Mouse (Mus musculus) T-helper 1 cell (primary cell): ENCODE results near the gene Sel1l3.

ENCODE experiments used
- in situ Hi-C: fragments of 300-600 bp; cut with MboI, MseI; formaldehyde crosslinking; loops from one replicate; pipeline ENCODE4 v1.15.1; 2025; ENCODE audit warnings: high pct_unique_total_duplicates

The Sel1l3 gene

GRCm38 (mm10) chr5:53213711-53214352 is at the start of gene Sel1l3:
Gene Sel1l3, minus strand, starts transcription at chr5:53213927.
- in situ Hi-C loops = loop anchor here (5.0 kb wide), 1 partner anchor 1092 kb away; no protein-coding TSS in a partner anchor

GRCm38 (mm10) chr5:53261999-53262398 is 48.3 kb upstream of the Sel1l3 start:
- in situ Hi-C loops = no loop called here

GRCm38 (mm10) chr5:53259894-53260293 is 46.2 kb upstream of the Sel1l3 start:
- in situ Hi-C loops = no loop called here

DNA sequence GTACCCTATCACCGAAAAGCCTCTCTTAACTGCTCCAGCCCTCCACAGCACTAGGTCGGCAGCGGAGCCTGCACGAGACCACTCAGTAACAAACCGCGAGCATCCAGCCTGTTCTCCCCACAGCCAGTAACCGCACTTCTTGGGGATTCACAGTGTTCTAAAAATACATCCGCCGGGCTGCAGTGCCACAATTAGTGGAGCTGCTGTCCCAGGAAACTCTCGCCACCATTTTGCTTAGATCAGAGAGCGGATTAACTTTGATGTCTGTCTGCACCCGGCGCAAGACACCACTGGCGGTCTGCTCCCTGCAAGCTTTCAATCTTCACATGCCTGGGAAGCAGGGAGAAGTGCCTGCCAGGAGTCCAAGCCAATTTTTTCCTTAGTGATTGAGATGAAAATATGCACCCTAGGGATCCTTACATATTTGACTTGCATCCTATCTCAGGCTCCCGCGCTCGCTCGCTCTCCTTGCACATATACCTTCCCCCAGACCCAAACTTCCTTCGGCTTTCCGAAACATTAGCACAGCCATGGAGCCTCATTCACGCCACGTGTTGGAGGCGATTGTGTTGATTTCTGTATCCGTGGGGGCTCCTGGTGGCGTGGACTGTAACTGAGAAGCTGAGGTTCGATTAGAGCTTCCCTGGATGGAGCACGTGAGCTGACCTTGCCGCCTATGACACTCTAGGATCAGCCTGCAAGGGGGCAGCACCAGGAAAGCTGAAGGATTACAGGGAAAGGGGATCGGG is 44.5 kb upstream of the Sel1l3 start:
- in situ Hi-C loops = no loop called here

DNA sequence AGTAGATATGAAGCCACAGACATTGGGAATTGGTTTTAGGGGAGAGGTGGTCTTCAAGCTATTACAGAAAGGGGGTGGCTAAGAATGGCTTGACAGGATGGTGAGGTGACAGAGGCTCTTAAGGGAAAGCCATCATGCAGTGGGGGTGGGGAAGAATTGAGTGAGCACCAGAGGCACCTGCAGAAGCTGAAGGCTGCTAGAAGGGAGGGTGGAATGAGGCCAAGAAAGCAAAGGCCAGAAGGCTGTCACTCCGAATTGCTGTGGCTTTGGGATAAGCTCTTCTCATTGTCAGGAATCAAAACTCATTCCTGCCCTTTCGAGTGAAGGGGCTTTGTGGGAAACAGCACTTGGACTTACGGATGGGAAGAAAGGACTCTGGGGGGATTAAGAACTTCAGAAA is 41.1 kb upstream of the Sel1l3 start:
- in situ Hi-C loops = no loop called here

- in situ Hi-C loops = no loop called here
Observed at GRCm38 (mm10) chr5:53254154-53254553, 40.4 kb upstream of the Sel1l3 start.

- in situ Hi-C loops = no loop called here
Observed at GRCm38 (mm10) chr5:53249431-53250061, 35.8 kb upstream of the Sel1l3 start.

DNA sequence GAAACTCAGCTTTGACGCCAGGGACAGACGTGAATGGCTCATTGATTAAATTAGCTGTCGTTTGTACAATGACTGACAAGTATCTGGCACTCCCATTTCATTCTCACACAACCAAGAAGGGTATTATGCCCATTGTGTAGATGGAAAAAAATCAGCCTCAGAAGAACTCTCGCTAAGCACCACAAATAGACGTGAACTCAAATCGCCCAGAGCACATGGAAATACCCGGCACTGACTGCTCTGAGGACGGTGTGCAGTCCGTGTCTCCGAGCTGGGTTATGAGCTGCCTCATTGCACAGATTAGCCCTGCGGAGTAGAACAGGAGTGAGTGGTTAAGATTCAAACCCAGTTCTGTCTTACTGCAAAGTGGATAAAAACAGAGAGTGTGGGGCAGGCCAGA is 34.8 kb upstream of the Sel1l3 start:
- in situ Hi-C loops = no loop called here

DNA sequence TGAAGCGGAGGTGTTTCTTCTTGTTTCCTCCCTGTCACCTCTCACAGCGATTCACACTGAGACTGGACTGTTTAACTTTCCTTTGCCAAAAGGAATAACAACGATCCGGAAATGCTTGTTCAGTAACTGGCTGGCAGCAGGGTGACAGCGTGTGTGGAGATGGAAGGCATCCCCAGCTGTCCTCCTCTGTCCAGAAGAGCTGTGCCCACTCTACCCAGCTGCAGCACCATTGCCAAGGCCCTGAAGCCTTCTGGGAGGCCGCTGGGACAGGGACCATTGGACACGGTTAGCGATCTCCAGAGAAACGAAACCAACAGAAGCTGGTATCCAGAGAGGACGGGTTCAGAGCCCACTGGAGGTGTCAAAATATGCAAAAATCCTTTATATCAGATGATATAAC is 30.2 kb upstream of the Sel1l3 start:
- in situ Hi-C loops = no loop called here

DNA sequence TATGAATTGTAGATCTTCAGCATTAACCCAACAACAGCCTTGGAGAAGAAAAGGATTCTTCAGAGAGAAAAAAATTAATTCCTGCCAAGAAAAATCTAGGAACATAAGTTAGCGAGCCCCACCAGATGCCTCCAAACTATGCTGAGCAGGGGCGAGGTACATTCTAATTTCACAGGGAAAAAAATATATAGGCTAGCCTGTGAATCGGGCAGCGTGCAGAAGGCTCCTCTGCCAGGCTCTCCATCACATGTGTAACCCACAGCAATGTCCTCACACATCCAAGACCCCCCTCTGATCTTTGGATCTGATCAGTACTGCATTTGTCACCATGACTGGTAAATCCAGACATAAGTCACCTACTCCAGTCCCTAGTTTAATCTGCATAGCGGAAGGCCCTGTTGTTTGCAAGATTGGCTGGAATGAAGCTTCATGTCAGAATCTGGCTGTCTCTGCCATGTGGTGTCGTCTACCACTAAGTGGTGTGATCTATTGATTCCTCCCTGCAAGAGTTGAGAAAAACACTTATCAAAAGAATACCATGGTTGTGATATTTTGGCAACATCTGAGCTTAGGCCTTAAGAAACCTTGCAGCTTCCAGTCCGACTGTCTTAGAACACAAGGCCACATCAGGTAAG is 29.3 kb upstream of the Sel1l3 start:
- in situ Hi-C loops = no loop called here

DNA sequence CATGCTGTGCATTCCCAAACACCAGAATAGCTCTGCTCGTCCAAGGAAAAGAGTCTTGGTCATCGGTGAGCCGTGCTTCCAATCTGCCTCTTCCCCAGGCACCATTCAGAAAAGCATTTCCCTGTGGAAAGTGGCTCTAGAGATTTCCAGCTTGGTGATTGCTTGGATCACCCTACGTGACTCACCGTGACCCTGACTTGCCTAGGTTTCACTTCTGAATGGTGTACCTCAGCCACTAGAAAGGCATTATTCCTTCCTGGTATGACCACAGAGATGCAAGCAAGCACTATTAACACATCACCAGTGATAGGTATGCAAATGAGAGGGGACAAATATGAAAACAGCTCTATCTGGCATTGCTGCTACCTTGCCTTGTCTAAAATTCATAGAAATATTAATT is 28.2 kb upstream of the Sel1l3 start:
- in situ Hi-C loops = no loop called here

DNA sequence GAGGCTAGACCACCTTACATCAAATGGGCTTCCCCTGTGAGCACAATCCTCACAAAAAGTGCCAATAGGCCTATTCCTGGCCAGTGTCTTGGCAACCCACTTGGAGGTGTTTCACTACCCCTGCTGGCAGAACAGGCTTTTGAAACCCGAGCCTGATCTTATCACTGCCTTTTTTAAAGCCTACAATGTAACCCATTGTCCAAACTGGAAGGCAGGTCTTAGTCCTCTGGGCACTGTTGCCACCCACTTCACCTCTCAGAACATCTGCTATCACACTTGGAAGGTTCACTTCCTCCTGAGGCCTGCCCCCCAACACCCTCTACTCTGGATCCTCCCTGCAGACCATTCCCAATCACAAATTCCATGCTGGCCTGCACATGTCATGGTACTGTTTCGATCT is 27.4 kb upstream of the Sel1l3 start:
- in situ Hi-C loops = no loop called here

- in situ Hi-C loops = no loop called here
Observed at GRCm38 (mm10) chr5:53239831-53240440, 26.2 kb upstream of the Sel1l3 start.

- in situ Hi-C loops = no loop called here
Observed at GRCm38 (mm10) chr5:53239189-53239588, 25.5 kb upstream of the Sel1l3 start.

- in situ Hi-C loops = no loop called here
Observed at GRCm38 (mm10) chr5:53238761-53239160, 25.0 kb upstream of the Sel1l3 start.

- in situ Hi-C loops = no loop called here
Observed at GRCm38 (mm10) chr5:53236749-53237148, 23.0 kb upstream of the Sel1l3 start.

DNA sequence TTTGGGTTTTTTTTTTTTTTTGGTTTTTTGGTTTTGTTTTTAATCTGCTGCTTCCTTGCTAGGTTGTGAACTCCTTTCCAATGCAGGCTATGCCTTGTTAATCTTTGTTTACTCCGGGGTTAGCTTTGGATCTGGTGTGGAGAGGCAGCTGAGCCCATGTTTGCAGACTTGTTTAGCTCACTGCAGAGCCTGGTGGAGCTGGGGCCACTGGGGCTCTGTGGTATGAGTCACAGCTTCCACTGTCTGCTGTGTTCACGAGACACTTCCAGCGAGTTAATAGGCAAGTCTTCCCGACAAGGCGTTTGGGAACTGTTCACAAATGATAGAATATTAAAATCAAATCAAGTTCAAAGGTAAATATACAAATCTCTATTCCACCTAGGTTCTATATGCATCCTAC is 22.4 kb upstream of the Sel1l3 start:
- in situ Hi-C loops = no loop called here

- in situ Hi-C loops = no loop called here
Observed at GRCm38 (mm10) chr5:53235551-53235950, 21.8 kb upstream of the Sel1l3 start.

DNA sequence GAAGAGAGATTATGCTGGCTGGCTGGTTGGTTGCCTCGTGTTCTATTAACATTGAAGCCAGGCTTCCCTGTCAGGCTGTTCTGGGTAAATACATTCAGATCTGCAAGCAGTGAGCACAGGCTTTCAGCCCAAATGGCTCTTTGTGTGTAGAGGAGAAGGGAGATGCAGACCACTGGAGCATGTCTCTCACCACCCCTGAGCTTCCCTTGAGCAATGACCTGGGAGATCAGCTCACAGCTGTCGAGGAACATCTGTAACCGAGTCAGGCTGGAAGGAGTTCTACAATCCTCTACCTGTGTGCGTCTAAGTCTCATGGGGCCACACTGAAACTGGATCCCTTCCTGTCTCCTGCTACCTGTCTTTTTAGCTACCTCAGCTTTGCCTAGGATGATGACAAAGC is 16.8 kb upstream of the Sel1l3 start:
- in situ Hi-C loops = no loop called here

DNA sequence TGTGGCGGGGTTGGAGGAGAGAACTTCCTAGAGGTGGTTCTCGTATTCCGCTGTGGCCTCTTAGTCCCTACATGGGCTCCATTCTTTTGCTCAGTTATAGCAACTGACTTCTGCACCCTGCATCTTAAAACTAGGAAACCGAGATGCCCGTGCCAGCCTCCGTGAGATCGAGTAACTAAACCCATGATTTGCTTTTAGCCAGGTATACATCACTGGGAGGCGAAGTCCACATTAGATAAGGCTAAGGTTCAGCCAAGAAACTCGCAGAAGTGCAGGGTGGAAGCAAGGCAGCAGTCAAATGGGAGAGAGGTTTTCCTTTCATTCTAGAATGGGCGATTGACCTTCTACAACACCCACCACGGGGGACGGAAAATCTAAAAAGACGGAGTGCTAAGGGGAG is 11.7 kb upstream of the Sel1l3 start:
- in situ Hi-C loops = no loop called here

- in situ Hi-C loops = loop anchor here (5.0 kb wide), 1 partner anchor 1092 kb away; no protein-coding TSS in a partner anchor
Observed at GRCm38 (mm10) chr5:53214801-53215200, 1.1 kb upstream of the Sel1l3 start.

GRCm38 (mm10) chr5:53214362-53214761 is 635 bp upstream of the Sel1l3 start:
- in situ Hi-C loops = loop anchor here (5.0 kb wide), 1 partner anchor 1092 kb away; no protein-coding TSS in a partner anchor
